Mouse (Mus musculus) forebrain, embryonic 11.5 days (tissue): ENCODE data around the gene Ncoa5. TPM values are rescaled to one million over a fixed set of nuclear protein-coding genes. Genes with fewer than 3 reads are reported as not detected.

ENCODE experiments used
- ATAC-seq: fragments of 200-750 bp; cut with Nextera tagmentation; replicated peaks from 2 replicates; pipeline ENCODE4 v1.8.0; 2017; ENCODE audit warnings: moderate TSS enrichment; ENCODE audit not compliant: low FRiP score
- DNase-seq: peaks from one replicate; pipeline ENCODE4 v3.0.0-alpha.2; 2017; ENCODE audit warnings: low spot score
- H3K27ac ChIP-seq: fragments of 300-500 bp; sonication (generic); 2 replicates; pipeline ENCODE4 v1.5.1; 2014; ENCODE audit warnings: low read depth, low read length
- H3K27me3 ChIP-seq: fragments of 300-500 bp; sonication (generic); 2 replicates; pipeline ENCODE4 v1.6.1; 2014; ENCODE audit warnings: mild to moderate bottlenecking, low read length, mixed read lengths; ENCODE audit not compliant: control insufficient read depth, insufficient read depth
- H3K36me3 ChIP-seq: fragments of 300-500 bp; sonication (generic); 2 replicates; pipeline ENCODE4 v1.6.1; 2014; ENCODE audit warnings: mild to moderate bottlenecking, low read length, moderate library complexity, mixed read lengths; ENCODE audit not compliant: control insufficient read depth, insufficient read depth
- H3K4me1 ChIP-seq: fragments of 300-500 bp; sonication (generic); replicated peaks from 2 replicates; pipeline ENCODE4 v1.6.1; 2014; ENCODE audit warnings: low read length, mixed read lengths; ENCODE audit not compliant: control insufficient read depth, insufficient read depth
- H3K4me2 ChIP-seq: fragments of 300-500 bp; sonication (generic); 2 replicates; pipeline ENCODE4 v1.6.1; 2014; ENCODE audit warnings: low read depth, mild to moderate bottlenecking, low read length, moderate library complexity, mixed read lengths; ENCODE audit not compliant: severe bottlenecking
- H3K4me3 ChIP-seq: fragments of 300-500 bp; sonication (generic); 2 replicates; pipeline ENCODE4 v1.5.1; 2014; ENCODE audit warnings: low read depth, low read length
- H3K9ac ChIP-seq: fragments of 300-500 bp; sonication (generic); 2 replicates; pipeline ENCODE4 v1.6.1; 2014; ENCODE audit warnings: low read length
- H3K9me3 ChIP-seq: fragments of 300-500 bp; sonication (generic); 2 replicates; pipeline ENCODE4 v1.6.1; 2016; ENCODE audit warnings: low read length, mixed read lengths; ENCODE audit not compliant: control insufficient read depth
- WGBS: fragments of 180-500 bp; shearing (Covaris S2); extraction: QIAGEN DNeasy Blood & Tissue Kit; methylation state at CpG from one replicate; pipeline ENCODE4 v1.1.7; 2014; 5-methylcytosine and 5-hydroxymethylcytosine counted together
- polyA plus RNA-seq: library from polyadenylated mRNA; unstranded; fragments of >200 nt; fragmentation: Nextera tagmentation; extraction: Ambion mirVana; gene quantifications from 2 replicates; pipeline ENCODE4 v1.2.1, GENCODE M21; 2014

Gene Ncoa5
- polyA plus RNA-seq, 1 experiment from 2014 or later: 113 TPM

DNA sequence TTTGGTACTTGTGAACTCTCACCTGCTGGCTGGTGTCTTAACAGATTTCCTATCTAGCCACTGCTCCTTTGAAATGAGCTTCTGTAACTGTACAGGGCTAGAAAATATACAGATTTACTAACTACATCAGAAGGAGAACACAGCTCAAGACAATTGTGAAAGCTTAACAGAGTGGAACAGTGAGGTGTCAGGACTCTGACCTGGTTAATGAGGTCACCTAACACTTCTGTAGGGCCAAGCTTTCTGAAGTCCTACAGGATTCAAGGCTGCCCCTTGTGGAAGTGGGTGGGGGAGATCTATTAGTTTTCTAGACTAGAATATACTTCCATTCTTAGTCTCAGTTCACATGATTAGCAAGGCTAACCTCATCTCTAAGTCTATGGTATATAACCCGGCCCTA is 26.7 kb downstream of the Ncoa5 start:
- WGBS: 96% methylated on average over 1 of the region's 1 CpGs
- no peak for ATAC-seq

DNA sequence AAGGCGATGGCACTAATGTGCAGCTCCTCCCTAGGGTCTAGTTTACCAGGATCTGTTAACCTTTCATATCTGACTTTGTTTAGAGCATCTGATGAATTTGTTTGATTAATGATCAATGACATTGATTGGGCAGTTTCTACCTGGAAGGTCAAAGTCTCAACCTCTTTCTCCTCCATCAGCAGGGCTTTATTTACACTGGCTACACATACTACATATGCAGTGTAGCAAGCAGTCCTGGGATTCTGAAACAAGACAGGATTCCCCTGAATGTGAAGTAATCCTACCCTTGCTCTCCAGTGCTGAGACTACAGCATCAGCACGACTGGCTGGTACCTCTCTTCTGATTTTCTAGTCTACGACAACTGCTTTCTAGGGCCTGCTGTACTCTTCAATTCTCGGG is 27.9 kb downstream of the Ncoa5 start:
- ATAC-seq: no peak
- DNase-seq: no peak
- no peaks in the 10 kb centered on the region for H3K4me1 ChIP-seq
- H3K9me3 ChIP-seq: no peaks in the 10 kb centered on the region
- H3K4me3 ChIP-seq: no peak overlapping the region
- H3K9ac ChIP-seq: no peak overlapping the region
- 94% methylated on average over 4 of the region's 4 CpGs for WGBS
- no peak overlapping the region for H3K27ac ChIP-seq
- no peaks in the 10 kb centered on the region for H3K27me3 ChIP-seq
- H3K4me2 ChIP-seq: no peak overlapping the region
- peaks cover 56% of the 10 kb centered on the region for H3K36me3 ChIP-seq

More for the DNA sequence above, 26.7 kb downstream of the Ncoa5 start:
- Histone ChIP-seq H3K4me3 (no peak overlapping the region), H3K36me3 (peaks cover 44% of the 10 kb centered on the region), H3K9ac (no peak overlapping the region), H3K27me3 (no peaks in the 10 kb centered on the region), H3K27ac (no peak overlapping the region), H3K4me1 (no peaks in the 10 kb centered on the region), H3K9me3 (no peaks in the 10 kb centered on the region), H3K4me2 (no peak overlapping the region)
- no peak for DNase-seq

DNA sequence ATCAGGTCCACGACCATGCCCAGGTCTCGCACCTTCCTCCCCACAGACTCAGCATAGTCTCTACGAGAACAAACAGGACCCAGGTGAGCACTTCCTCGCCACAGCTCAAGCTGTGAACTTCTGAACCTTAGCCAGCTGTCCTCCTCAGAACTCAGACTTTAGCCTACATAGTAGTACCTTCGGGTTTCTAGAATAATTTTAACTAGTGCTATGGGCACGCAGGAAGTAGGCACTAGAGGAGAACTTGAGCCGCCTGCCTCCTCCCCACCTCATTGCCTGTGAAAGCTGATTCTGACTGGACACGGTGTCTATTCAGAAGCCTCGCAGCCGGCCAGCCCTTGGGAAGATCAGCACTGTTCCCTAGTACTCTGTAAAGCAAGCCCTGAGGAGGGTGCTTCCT is 30.4 kb downstream of the Ncoa5 start:
- Histone ChIP-seq H3K9ac (no peak overlapping the region), H3K36me3 (peaks cover 52% of the 10 kb centered on the region), H3K4me2 (no peak overlapping the region), H3K4me3 (no peak overlapping the region), H3K27me3 (peaks cover under 1% of the 10 kb centered on the region), H3K9me3 (no peaks in the 10 kb centered on the region), H3K27ac (no peak overlapping the region), H3K4me1 (no peaks in the 10 kb centered on the region)
- ATAC-seq (no peak), DNase-seq (peak; percentile 37)
- 86% methylated on average over 10 of the region's 10 CpGs for WGBS

DNA sequence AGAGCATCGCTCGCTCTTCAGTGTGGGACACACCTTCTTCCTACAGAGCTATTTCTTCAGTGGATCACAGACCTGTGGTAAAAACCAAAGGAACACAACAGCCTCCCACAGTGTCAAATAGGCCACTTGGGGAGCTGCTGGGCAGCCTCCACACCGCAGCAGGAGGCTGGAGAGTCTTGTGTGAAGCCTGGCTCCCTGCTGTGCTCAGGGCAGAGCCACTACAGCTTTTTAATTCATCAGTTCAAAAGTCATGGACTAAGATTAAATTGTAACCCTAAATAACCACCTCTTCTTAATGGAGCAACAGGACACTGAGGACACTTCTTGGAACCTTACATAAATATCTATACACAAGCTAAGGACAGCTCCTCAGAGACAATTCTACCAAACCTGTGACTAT is 31.6 kb downstream of the Ncoa5 start:
- no peak overlapping the region for H3K9ac ChIP-seq
- DNase-seq (peak; percentile 39), ATAC-seq (no peak)
- no peak overlapping the region for H3K27ac ChIP-seq
- no peaks in the 10 kb centered on the region for H3K9me3 ChIP-seq
- H3K36me3 ChIP-seq: peaks cover 42% of the 10 kb centered on the region
- 0 out of 2 replicates have a peak, but pooled peaks cover 1% of the 10 kb centered on the region for H3K4me1 ChIP-seq
- H3K27me3 ChIP-seq: peaks cover 12% of the 10 kb centered on the region
- no peak overlapping the region for H3K4me3 ChIP-seq
- no peak overlapping the region for H3K4me2 ChIP-seq
- 83% methylated on average over 3 of the region's 3 CpGs for WGBS

DNA sequence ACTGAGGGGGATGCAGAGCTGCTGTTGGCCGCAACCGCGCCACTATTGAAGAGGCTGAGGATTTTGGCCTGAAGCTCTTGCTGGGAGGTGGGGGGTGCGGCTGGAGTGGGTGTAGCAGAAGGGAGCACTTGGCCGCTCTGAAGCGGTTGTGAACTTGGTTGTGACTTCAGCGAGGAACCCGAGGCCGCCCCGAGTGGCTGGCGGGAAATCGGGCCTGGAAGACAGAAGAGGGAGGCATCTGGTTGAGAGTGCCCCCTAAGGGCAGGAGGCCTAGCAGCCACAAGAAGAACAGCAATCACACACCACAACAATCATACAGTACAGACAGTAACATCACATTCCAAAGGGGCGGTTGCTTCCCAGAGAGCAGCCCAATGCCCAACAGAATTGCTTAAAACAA is 32.7 kb downstream of the Ncoa5 start:
- Histone ChIP-seq H3K4me2 (no peak overlapping the region), H3K27me3 (peaks cover 24% of the 10 kb centered on the region), H3K9me3 (no peaks in the 10 kb centered on the region), H3K4me3 (no peak overlapping the region), H3K9ac (no peak overlapping the region), H3K4me1 (peaks cover 8% of the 10 kb centered on the region), H3K27ac (no peak overlapping the region), H3K36me3 (peaks cover 34% of the 10 kb centered on the region)
- 90% methylated on average over 13 of the region's 13 CpGs for WGBS
- ATAC-seq: no peak
- DNase-seq: peak; percentile 48

DNA sequence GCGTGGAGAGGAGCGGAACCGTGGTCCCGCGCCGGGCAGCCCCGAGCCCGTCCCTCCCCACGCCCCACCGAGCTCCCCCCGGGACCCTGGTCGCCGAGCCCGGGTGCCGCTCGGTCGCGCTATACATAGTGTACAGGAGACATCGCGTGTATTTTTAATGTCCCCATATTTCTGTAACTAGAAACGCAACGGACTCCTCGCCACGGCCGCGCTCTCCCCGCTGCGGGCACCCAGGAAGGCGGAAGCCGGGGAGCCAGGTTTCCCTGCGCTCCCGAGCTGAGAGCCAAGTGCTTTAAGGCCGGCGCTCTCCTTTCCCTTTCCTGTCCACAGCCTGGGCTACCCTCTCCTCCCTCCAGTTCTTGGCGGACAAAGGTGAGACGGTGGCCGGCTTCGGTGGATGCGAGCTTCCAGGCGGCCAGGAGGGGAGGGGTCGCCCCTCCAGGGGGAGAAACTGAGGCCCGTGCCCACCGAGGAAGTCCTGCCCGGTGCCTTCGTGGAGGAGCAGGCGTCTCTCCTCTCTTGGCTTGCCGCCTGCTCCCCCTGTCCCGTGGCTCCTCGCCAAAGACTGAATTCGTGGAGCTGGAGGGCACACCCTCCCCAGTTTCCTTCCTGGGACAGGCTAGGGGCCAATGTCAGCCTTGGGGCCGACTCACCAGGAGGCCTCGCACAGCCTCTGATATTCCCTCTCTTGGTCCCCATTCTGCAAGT is 36.8 kb downstream of the Ncoa5 start:
- Histone ChIP-seq H3K27me3 (peaks cover 33% of the 10 kb centered on the region), H3K4me3 (peak overlapping the region; percentile 11), H3K9ac (peak overlapping the region; percentile 27; the same call in 1 of the 2 replicates), H3K27ac (no peak overlapping the region), H3K36me3 (peaks cover 20% of the 10 kb centered on the region), H3K4me1 (peaks cover 8% of the 10 kb centered on the region), H3K4me2 (peak overlapping the region; percentile 34; the same call in 1 of the 2 replicates), H3K9me3 (no peaks in the 10 kb centered on the region)
- ATAC-seq (no peak), DNase-seq (no peak)
- 1% methylated on average over 51 of the region's 52 CpGs for WGBS

DNA sequence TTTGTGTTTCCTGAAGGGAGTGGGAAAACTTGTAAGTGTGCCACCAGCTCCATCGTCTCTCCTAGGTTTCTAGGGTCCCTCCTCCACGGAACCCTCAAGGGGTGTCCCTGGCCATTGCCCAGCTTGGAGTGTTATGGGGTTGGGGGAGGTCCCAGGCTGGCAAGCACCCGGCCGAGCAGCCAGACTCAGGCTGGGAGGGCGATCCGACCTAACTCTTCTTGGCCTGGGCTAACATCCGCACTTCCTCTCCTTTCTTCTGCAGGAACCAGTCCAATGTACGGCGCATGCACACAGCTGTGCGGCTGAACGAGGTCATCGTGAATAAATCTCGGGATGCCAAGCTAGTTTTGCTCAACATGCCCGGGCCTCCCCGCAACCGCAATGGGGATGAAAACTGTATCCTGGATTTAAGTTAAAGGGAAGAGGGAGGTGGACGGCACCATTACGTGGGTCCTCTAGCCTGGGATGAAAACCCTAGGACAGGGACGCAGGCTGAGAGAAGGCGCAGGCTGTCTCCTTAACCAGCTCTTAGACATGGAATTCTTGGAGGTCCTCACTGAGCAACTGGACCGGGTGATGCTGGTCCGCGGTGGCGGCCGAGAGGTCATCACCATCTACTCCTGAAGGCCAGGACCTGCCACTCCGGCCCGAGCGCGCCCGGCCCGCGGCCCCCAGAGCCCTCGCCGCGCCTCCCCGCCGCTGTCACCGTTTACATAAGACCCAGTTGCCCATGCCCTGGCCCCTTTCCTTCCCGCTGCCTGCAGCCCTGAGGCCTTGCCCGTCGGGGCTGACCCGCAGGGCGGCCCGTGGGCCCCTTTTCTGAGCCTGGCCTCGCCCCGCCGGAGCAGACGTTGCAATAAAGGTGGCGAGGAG is 37.6 kb downstream of the Ncoa5 start:
- H3K27me3 ChIP-seq: peaks cover 33% of the 10 kb centered on the region
- no peak overlapping the region for H3K9ac ChIP-seq
- no peak overlapping the region for H3K27ac ChIP-seq
- peaks cover 8% of the 10 kb centered on the region for H3K4me1 ChIP-seq
- peak overlapping the region; percentile 11 for H3K4me3 ChIP-seq
- peak overlapping the region; percentile 34; the same call in 1 of the 2 replicates for H3K4me2 ChIP-seq
- no peaks in the 10 kb centered on the region for H3K9me3 ChIP-seq
- no peak for DNase-seq
- peaks cover 12% of the 10 kb centered on the region for H3K36me3 ChIP-seq
- WGBS: 8% methylated on average over 48 of the region's 49 CpGs
- ATAC-seq: no peak

DNA sequence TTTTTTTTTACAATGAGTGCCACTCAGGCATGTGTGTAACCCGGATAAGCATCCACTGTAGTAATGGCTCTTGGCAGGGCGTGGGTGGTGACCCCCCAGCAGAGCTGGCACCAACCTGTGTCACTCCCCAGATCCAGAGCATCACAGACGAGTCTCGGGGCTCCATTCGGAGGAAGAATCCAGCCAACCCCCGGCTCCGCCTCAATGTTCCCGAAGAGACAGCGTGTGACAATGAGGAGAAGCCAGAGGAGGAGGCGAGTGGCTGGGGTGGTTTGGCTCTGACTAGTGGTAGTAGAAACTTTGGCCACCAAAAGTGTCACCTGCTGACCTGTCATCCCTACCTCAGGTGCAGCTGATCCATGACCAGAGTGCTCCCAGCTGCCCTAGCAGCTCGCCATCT is 38.7 kb downstream of the Ncoa5 start:
- Histone ChIP-seq H3K36me3 (peaks cover 4% of the 10 kb centered on the region; the same call in 1 of the 2 replicates), H3K4me1 (peaks cover 8% of the 10 kb centered on the region), H3K4me2 (no peak overlapping the region), H3K27me3 (peaks cover 33% of the 10 kb centered on the region), H3K27ac (no peak overlapping the region), H3K9ac (no peak overlapping the region), H3K4me3 (no peak overlapping the region), H3K9me3 (no peaks in the 10 kb centered on the region)
- 65% methylated on average over 11 of the region's 11 CpGs for WGBS
- ATAC-seq (no peak), DNase-seq (no peak)
